Mouse (Mus musculus): Measurements from ENCODE around the gene Aig1. TPM values are rescaled to one million over a fixed set of nuclear protein-coding genes. Genes with fewer than 3 reads are reported as not detected.

Aig1 gene
- total RNA-seq, 1 experiment from 2014 or later, result 7.9 TPM

DNA sequence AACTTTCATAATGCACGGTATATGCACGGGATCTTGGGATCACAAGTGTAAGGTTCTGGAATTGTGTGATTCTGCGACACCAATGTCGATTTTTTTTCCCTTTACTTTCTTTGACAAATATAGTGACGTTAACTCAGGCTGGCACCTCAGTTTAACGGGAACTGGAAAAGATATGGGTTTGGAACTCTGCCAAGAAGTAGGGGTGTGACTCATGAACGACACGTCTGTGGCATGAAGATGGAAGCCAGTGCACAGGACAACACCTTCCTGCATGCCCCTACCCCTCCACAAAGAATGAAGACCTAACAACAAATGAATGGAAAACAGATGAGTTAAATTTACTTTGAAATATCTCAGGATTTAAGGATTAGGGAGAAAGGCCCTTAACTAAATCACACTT, 76.0 kb downstream of the Aig1 start:
- no peak for ATAC-seq (replicated peaks; ENCODE audit: insufficient number of reproducible peaks, low FRiP score, low TSS enrichment, poor library complexity, severe bottlenecking)

DNA sequence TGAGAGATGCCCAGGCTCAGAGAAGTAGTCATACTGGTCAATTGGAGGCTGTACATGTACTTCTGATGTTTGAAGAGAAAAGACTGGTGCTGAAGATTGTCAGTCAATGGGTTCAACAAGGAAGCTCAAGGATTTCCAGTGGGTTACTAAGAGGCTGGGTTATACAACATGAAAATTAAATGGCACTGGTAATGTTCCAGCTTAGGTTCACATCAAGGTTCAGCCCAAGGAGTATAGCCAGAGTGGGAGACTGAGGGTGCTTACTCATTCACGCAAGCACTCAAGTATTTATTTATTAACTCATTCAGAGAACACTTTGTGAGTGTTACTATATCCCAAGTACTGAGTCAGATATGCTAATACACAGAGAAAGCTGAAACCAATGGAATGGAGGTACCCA, 79.2 kb downstream of the Aig1 start:
- ATAC-seq (replicated peaks; ENCODE audit: insufficient number of reproducible peaks, low FRiP score, low TSS enrichment, poor library complexity, severe bottlenecking), result no peak

DNA sequence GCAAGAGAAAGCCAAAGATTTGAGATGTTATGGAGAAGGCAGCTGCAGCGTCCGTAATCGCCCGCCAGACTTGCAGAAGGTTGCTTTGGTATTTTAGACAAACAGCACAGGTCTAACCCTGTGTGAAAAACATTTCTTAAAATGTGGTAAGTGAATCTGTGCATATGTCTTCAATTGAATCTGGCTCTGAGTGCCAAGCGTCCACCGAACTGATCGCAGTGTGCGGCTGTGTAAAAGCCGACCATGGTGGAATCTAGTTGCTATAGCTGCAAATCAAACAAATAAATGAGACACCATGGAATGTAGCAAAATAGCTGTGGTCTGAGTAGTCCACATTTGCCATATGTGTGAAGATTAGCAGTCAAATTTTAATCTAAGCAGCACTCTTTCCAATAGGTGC, 80.7 kb downstream of the Aig1 start:
- ATAC-seq (replicated peaks; ENCODE audit: insufficient number of reproducible peaks, low FRiP score, low TSS enrichment, poor library complexity, severe bottlenecking), result no peak

DNA sequence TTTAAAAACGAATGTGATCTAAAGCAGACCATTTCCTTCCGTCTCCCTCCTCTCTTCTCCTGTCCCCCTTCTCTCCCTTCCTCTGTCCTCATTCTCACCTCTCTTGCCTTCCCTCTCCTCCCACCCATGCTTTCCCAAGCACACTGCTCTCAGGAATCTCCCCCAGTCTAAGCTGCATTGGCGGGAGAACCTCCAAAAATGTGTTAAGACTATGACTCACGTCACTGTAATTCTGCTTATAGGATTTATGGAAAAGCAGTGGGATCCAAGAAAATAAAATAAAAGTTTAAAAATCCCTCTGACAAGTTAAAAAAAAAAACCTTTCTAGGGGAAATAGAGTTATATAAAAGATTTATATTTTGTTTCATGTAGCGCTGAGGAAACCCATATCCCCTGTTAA, 86.0 kb downstream of the Aig1 start:
- no peak for ATAC-seq (replicated peaks; ENCODE audit: insufficient number of reproducible peaks, low FRiP score, low TSS enrichment, poor library complexity, severe bottlenecking)

DNA sequence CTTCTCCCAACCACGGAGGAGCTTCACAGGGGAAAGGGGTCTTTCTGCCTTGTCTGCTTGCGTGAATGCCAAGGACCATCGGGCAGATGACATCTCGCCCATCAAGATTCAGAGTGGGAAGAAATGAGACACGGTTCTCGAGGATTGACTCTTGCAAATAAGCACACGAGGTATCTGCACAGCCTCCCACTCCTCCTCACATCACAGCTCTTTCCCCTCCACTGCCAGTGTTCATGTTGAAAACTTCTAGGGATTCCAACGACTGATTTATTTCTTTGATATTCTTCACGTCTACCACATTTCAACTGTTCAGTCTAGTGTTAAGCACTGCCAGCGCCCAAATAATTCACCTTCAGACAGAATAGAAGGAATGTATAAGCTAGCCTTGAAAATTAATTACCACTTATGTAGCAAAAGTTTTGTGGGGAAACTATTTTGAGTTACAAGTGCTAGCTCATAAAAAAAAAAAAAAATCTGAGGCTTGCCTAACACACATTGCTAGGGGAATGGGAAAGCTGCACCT, 86.5 kb downstream of the Aig1 start:
- ATAC-seq (replicated peaks; ENCODE audit: insufficient number of reproducible peaks, low FRiP score, low TSS enrichment, poor library complexity, severe bottlenecking), result no peak

DNA sequence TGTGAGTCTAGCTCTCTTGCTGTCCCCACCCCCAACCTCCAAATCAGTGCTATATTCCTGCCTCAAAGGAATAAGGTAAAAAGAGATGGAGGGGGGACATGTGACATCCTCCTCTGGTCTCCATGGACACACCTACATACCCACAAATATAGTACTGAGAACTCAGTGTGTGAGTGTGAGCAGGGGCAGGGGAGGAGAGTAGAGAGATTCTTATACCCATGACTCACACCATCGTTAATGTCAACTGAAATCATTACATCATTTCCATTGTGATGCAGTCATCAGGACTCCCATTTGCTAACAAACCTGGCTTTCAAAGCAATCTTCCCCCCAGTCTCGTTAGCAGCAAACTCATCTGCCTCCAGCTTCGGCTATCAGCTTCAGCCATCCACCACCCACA, 92.8 kb downstream of the Aig1 start:
- ATAC-seq (replicated peaks; ENCODE audit: insufficient number of reproducible peaks, low FRiP score, low TSS enrichment, poor library complexity, severe bottlenecking), result no peak

DNA sequence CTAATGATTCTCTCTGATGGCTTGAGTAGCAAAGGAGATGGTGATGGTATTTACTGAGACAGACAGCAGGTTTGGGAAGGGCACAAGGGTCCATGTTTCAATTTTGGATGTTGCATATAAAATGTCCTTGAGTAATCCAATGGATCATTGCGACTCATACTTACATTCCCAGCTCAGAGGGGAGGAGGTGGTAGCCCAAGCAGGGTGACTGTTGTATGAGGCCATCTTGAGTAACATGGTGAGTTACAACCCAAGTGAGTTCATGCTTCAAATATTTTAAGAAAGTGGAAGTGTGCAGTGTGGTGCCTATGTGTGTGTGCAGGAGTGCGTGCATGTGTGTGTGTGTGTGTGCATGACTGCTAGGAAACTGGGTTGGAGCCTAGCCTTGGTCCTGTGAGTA, 93.4 kb downstream of the Aig1 start:
- no peak for ATAC-seq (replicated peaks; ENCODE audit: insufficient number of reproducible peaks, low FRiP score, low TSS enrichment, poor library complexity, severe bottlenecking)

DNA sequence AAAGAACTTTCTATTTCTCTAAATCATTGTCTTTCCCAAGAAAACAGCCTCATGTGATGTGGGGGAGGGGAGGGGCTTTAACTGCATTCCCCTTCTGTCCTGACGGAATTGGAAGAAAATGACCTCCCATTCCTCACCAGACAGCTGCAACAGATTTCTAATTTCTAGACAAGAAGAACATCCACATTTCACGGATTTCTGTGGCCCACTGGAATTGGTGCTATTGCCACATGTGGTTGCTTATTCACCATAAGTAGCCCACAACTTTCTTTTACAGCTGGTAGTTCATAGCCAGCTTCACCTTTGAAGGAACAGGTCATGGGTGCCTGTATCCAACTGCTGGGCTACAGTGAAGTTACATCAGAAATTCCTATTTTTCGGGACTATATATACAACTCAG, 93.9 kb downstream of the Aig1 start:
- ATAC-seq (replicated peaks; ENCODE audit: insufficient number of reproducible peaks, low FRiP score, low TSS enrichment, poor library complexity, severe bottlenecking), result no peak

DNA sequence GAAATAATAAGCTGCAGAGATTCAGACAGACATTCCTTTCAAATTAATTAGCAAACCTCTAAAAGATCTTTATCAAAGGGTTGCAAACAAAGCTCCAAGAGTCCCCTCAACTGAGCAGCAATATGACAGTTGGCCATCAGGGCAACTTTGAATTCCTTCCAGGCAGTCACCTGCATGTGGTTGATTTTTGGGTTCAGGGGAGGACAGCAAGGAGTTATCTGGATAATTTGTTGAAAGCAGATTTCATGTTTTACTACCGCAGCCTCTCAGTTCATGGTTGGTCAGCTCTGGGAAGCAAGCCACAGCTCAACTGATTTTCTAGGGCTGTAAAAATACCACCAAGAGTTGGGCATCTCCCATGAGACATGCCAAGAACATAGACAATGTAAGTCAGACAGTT, 98.1 kb downstream of the Aig1 start:
- ATAC-seq (replicated peaks; ENCODE audit: insufficient number of reproducible peaks, low FRiP score, low TSS enrichment, poor library complexity, severe bottlenecking), result no peak

DNA sequence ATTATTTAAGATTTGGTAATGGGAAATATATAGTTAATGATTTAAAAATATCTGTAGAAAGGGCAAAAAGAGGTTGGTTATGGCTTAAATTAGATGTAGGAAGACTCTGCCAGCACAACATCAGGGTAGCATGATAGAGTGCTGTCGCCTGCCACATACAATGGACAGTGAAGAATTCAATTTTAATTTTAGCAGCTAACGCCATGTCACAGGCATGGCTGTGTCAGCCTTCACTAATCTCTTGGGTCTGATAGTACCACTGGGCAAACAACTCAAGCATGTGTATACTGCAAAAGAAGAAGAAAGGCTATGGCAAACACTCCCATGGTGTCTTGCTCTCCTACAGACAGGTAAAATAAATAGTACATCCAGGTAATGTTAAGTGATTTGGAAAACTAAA, 99.0 kb downstream of the Aig1 start:
- no peak for ATAC-seq (replicated peaks; ENCODE audit: insufficient number of reproducible peaks, low FRiP score, low TSS enrichment, poor library complexity, severe bottlenecking)

DNA sequence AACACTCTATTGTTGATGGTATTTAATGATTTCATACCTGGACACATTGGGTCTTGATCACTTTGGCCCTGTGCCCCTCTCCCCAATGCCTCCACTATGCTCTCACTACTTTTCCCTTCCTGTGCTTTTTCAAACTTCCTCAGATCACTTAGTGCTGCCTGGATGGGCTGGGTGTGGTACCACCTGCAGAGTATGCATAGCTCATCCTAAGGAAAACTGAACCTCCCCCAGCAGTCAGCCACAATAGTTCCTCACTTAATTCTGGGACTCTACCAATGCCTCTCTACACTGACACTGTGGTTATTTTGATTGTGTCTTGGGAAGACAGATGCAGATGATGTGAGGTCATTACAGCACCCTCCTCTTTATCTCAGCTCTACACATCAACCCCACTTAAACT, 99.9 kb downstream of the Aig1 start:
- no peak for ATAC-seq (replicated peaks; ENCODE audit: insufficient number of reproducible peaks, low FRiP score, low TSS enrichment, poor library complexity, severe bottlenecking)

DNA sequence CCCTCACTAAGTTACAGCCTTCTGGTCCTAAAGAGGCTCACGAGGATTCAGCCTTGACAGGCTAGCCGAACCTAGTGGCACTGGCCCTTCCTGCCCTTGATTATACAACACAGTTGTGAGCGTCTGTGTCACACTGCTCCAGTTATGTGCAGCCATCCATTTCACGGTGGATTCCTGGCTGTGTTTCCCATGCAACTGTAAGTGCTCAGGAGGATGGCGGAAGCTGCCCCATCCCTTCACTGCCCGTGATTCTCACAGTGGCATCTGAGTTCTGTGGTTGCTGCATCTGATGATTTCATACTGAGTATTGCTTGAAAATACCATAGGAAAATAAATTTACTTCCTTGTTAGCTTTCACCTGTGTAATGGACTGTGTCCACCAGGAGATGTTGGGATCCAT, 101.7 kb downstream of the Aig1 start:
- ATAC-seq (replicated peaks; ENCODE audit: insufficient number of reproducible peaks, low FRiP score, low TSS enrichment, poor library complexity, severe bottlenecking), result no peak

DNA sequence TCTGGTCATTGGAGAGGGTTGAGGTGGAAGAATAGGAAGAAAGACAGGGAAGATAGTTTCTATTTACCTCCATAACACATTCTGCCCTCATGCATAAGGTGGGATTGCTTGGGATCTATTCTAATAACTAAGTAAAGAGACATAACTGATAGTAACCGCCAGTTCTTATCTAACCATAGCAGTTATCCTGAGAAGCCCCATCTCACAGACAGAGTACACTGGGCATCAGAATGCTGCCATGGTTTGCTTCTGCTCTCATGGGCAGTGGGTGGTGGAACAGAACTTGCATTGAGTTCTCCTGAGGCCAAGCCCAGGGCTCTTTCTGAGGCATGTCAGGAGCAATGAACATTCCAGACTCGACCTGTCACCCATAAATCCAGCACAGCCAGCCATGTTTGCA, 105.6 kb downstream of the Aig1 start:
- no peak for ATAC-seq (replicated peaks; ENCODE audit: insufficient number of reproducible peaks, low FRiP score, low TSS enrichment, poor library complexity, severe bottlenecking)

DNA sequence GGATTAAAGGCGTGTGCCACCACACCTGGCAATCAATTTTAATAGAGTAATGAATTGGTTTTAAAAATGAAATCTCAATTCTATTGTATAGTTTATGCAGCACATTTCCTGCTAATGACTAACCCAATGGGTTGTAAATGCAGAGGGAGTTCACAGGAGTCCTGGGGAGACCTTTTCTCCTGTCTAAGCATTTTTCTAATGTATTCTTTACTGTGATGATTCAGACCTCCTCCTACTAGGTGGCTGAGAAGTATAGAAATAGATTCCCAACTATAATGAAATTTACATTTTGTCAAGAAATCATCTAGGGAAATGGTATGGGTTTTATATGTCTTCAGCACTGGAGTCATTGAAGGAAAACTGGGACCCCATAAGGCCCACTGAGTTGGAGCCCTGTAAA, 114.1 kb downstream of the Aig1 start:
- ATAC-seq (replicated peaks; ENCODE audit: insufficient number of reproducible peaks, low FRiP score, low TSS enrichment, poor library complexity, severe bottlenecking), result no peak

DNA sequence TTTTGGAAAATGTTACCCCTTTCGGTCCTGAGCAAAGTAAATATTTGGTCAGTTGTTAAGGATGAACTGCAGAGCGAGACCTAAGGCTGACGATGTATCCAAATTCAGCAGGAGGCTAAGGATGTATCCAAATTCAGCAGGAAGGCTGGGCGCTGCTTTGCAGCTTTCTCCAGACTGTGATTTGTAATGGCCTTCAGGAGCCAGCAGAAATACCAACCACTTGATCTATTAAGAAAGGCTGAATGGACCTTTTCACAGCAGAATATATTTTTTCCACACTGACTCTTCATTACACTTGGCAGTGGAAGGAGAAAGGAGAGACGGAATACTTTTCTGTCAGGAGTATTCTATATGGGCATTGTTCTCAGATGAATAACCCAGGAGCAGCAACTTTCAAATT, 115.0 kb downstream of the Aig1 start:
- no peak for ATAC-seq (replicated peaks; ENCODE audit: insufficient number of reproducible peaks, low FRiP score, low TSS enrichment, poor library complexity, severe bottlenecking)

DNA sequence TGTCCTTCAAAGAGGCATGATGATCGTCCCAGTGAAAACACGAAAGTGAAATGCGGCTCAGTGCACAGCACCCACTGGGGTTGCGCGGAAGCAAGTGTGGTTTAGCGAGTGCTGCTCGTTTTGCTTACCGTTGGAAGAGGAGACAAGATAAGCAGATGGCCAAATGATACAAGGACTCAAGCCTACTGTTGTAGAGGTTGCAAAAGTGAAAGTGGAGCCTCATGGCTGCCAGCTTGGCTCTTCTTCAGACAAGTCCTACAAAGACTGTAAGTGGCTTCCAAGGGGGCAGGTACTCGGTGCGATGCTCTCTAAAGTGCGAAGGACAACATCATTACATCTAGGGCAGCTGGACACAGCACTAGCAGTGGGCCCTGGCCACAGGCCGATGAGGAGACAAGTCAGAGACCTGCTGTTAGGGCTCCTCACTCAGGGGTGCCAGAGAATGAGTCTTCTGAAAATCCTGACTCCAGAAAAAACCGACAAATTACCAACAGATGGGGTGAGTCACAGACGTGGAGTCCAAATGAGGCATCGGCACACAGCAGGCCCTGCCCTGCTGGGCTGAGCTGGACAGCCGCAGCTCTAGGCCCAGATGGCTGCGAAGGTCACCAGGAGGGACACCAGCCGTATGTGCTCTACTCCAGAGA, 129.2 kb downstream of the Aig1 start:
- ATAC-seq (replicated peaks; ENCODE audit: insufficient number of reproducible peaks, low FRiP score, low TSS enrichment, poor library complexity, severe bottlenecking), result no peak

DNA sequence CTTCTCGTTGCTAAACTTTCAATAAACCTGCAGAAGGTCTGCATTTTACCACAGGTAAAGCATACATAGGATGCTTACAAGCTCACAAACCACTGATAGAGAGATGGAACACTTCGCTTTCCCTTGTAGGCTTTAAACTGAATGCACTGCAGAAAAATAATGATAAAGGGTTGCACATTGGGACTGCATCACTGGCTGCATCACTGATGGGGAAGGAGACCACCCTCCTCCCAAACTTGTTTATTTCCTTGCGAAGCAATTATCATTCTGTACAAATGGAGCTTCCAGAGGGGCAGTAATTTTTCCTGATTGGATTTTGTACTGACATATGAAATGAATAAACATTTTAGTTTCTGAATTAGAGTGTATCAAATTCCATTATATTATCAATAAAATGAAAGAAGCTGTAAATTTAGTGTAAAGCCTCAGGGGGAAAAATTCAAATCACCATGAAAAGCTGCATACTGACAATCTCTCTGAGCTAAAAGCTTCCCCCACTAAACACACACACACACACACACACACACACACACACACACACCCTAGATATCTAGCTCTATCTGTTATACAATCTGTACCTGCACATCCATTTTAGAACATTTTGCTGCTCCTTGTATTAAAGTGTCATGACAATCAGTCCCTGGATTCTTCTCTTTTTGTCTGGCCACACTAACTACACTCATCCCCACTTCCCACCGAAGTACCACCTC, 138.6 kb downstream of the Aig1 start:
- no peak for ATAC-seq (replicated peaks; ENCODE audit: insufficient number of reproducible peaks, low FRiP score, low TSS enrichment, poor library complexity, severe bottlenecking)

DNA sequence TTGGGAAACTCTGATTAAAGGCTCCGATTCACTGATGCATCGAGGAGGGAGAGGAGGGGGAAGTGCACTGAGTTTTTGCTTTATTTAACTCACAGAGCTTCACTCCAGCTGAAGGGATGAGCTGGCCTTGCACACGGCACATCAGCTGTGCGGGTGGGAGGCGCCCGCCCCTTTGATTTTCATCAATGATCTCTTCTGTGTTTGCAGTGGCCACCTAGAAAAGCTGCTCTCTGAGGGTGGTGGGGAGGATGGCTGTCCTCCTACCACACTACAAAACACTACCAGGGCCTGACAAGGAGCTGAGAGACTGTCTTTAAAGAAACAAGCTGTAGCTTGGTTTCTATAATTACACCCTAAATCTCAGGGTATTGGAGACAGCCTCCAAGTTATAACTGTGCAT, 141.1 kb downstream of the Aig1 start:
- no peak for ATAC-seq (replicated peaks; ENCODE audit: insufficient number of reproducible peaks, low FRiP score, low TSS enrichment, poor library complexity, severe bottlenecking)

DNA sequence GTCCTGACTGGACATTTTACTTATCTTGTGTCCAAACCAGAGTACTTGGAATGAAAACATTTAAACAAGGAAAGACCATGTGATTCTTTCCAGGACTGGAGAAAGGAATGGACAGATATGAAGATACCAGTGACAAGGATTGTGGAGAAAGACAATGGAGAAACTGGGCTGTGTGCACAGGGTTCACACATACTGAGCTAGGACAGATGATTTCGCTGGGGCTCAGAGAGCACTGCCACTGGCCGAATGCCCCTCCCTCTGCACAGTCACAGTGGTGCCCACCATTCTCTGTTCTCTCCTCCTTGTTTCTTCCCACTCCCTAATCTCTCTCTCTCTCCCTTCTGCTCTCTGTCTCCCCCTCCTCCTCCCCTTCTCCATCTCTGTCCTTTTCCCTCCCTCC, 142.6 kb downstream of the Aig1 start:
- no peak for ATAC-seq (replicated peaks; ENCODE audit: insufficient number of reproducible peaks, low FRiP score, low TSS enrichment, poor library complexity, severe bottlenecking)

DNA sequence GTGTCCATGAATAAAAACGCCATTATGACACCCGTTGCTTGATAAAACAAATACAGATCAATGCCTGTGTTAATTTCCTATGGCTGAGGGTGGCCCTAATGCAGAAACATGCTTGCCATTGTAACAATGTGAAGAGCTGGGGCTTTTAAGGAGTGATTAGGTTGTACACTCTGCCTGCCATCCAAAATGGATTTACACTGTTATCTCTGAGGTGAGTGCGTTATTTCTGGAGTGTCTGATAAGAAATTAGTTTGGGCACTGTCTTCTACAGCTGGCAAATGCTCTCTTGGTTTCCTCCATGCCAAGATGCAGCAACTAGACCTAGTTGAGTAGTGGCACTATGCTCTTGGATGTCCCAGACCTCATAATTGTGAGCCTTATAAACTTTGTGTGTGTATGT, 143.5 kb downstream of the Aig1 start:
- no peak for ATAC-seq (replicated peaks; ENCODE audit: insufficient number of reproducible peaks, low FRiP score, low TSS enrichment, poor library complexity, severe bottlenecking)

DNA sequence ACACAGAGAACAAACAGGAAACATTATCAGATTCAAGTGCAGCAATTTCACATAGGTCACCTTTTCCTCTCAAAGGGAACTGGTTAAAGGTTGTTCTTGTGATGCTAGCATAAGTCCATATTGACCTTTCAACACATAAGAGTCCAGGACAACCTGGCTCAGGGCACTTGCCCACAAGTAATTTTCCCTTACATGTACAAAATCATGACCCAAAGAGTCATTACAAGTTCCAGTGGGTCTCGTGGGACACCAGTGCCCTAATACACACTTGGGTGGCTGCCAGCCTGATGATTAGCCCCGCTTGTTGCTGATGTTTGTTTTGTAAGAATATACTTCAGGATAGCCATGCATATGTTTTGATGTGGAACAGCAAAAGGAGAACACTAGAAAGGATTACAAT, 152.6 kb downstream of the Aig1 start:
- no peak for ATAC-seq (replicated peaks; ENCODE audit: insufficient number of reproducible peaks, low FRiP score, low TSS enrichment, poor library complexity, severe bottlenecking)
